Mouse (Mus musculus) forebrain, embryonic 10.5 days (tissue): Measurements from ENCODE around the gene Ptx4. TPM values are rescaled to one million over a fixed set of nuclear protein-coding genes. Genes with fewer than 3 reads are reported as not detected.

ENCODE experiments used
- DNase-seq: peaks from one replicate; pipeline ENCODE4 v3.0.0-alpha.2; 2017; ENCODE audit warnings: low spot score; ENCODE audit errors: extremely low spot score
- H3K27ac ChIP-seq: fragments of 300-500 bp; sonication (generic); 2 replicates; pipeline ENCODE4 v1.5.1; 2016; ENCODE audit warnings: mild to moderate bottlenecking
- H3K27me3 ChIP-seq: fragments of 300-500 bp; sonication (generic); 2 replicates; pipeline ENCODE4 v1.6.1; 2016; ENCODE audit warnings: mild to moderate bottlenecking; ENCODE audit not compliant: poor library complexity, severe bottlenecking
- H3K36me3 ChIP-seq: fragments of 300-500 bp; sonication (generic); replicated peaks from 2 replicates; pipeline ENCODE4 v1.6.1; 2016; ENCODE audit warnings: mild to moderate bottlenecking, moderate library complexity
- H3K4me1 ChIP-seq: fragments of 300-500 bp; sonication (generic); 2 replicates; pipeline ENCODE4 v1.6.1; 2016
- H3K4me3 ChIP-seq: fragments of 300-500 bp; sonication (generic); 2 replicates; pipeline ENCODE4 v1.5.1; 2016; ENCODE audit warnings: mild to moderate bottlenecking, moderate library complexity
- H3K9me3 ChIP-seq: fragments of 300-500 bp; sonication (generic); 2 replicates; pipeline ENCODE4 v1.6.1; 2016; ENCODE audit warnings: mild to moderate bottlenecking, moderate library complexity
- WGBS: fragments of 180-500 bp; shearing (Covaris S2); methylation state at CpG from one replicate; pipeline ENCODE4 v1.1.7; 2016; 5-methylcytosine and 5-hydroxymethylcytosine counted together
- polyA plus RNA-seq: library from polyadenylated mRNA; unstranded; fragments of >200 nt; fragmentation: Nextera tagmentation; extraction: Ambion mirVana; gene quantifications from 2 replicates; pipeline ENCODE4 v1.2.1, GENCODE M21; 2016

Gene Ptx4
- polyA plus RNA-seq, 1 experiment from 2014 or later: 0.30 TPM

- 94% methylated on average over 2 of the region's 2 CpGs for WGBS
- no peak for DNase-seq
- no peaks in the 10 kb centered on the region for H3K4me1 ChIP-seq
- H3K9me3 ChIP-seq: no peaks in the 10 kb centered on the region
- no peak overlapping the region for H3K4me3 ChIP-seq
- H3K27me3 ChIP-seq: no peaks in the 10 kb centered on the region
- H3K36me3 ChIP-seq: no peaks in the 10 kb centered on the region
- no peak overlapping the region for H3K27ac ChIP-seq
Measured at GRCm38 (mm10) chr17:25169706-25170105, 49.1 kb downstream of the Ptx4 start.

- no peak overlapping the region for H3K27ac ChIP-seq
Measured at GRCm38 (mm10) chr17:25172558-25172957, 52.0 kb downstream of the Ptx4 start.

More at GRCm38 (mm10) chr17:25172558-25172957, 52.0 kb downstream of the Ptx4 start:
- Histone ChIP-seq H3K4me1 (peaks cover 8% of the 10 kb centered on the region), H3K9me3 (no peaks in the 10 kb centered on the region), H3K4me3 (no peak overlapping the region), H3K36me3 (no peaks in the 10 kb centered on the region), H3K27me3 (no peaks in the 10 kb centered on the region)
- 80% methylated on average over 3 of the region's 3 CpGs for WGBS
- no peak for DNase-seq

Other genes starting within 250 kb of the Ptx4 start
- gene Nubp2, start 234.4 kb upstream of the Ptx4 start, polyA plus RNA-seq: 81.3 and 82.5 TPM in 2 replicates
- 42.8 and 45.3 TPM in 2 replicates for gene Spsb3, start 234.1 kb upstream of the Ptx4 start, polyA plus RNA-seq
- 30.3 and 30.4 TPM in 2 replicates for gene Eme2, start 225.7 kb upstream of the Ptx4 start, polyA plus RNA-seq
- gene Mrps34, start 225.6 kb upstream of the Ptx4 start, polyA plus RNA-seq: 100 and 103 TPM in 2 replicates
- 50.1 and 51.8 TPM in 2 replicates for gene Nme3, start 224.3 kb upstream of the Ptx4 start, polyA plus RNA-seq
- gene Mapk8ip3, start 183.8 kb upstream of the Ptx4 start, polyA plus RNA-seq: 36.2 and 37.3 TPM in 2 replicates
- 502 and 521 TPM in 2 replicates for gene Jpt2, start 160.1 kb upstream of the Ptx4 start, polyA plus RNA-seq
- 8.1 and 8.4 TPM in 2 replicates for gene Cramp1l, start 105.0 kb upstream of the Ptx4 start, polyA plus RNA-seq
- gene Ift140, start 104.7 kb upstream of the Ptx4 start, polyA plus RNA-seq: 27.0 and 27.4 TPM in 2 replicates
- gene Tmem204, start 37.2 kb upstream of the Ptx4 start, polyA plus RNA-seq: 10.9 and 11.5 TPM in 2 replicates
- 54.6 TPM in 2 replicates for gene Telo2, start 4.8 kb upstream of the Ptx4 start, polyA plus RNA-seq
- gene Clcn7, start 12.6 kb downstream of the Ptx4 start, polyA plus RNA-seq: 24.3 and 24.7 TPM in 2 replicates
- not detected in 2 replicates for gene Ccdc154, start 41.7 kb downstream of the Ptx4 start, polyA plus RNA-seq
- not detected in 2 replicates for gene Gm38655, start 54.7 kb downstream of the Ptx4 start, polyA plus RNA-seq
- gene BC003965, start 63.8 kb downstream of the Ptx4 start, polyA plus RNA-seq: 38.7 and 39.0 TPM in 2 replicates
- 8.0 and 8.3 TPM in 2 replicates for gene Unkl, start 67.6 kb downstream of the Ptx4 start, polyA plus RNA-seq
- 57.2 and 60.0 TPM in 2 replicates for gene Gnptg, start 119.4 kb downstream of the Ptx4 start, polyA plus RNA-seq
- gene Tsr3, start 119.4 kb downstream of the Ptx4 start, polyA plus RNA-seq: 70.2 and 76.1 TPM in 2 replicates
- gene Baiap3, start 135.6 kb downstream of the Ptx4 start, polyA plus RNA-seq: 0.53 and 0.59 TPM in 2 replicates
- 919 and 925 TPM in 2 replicates for gene Ube2i, start 153.9 kb downstream of the Ptx4 start, polyA plus RNA-seq
- not detected in 2 replicates for gene Prss34, start 177.6 kb downstream of the Ptx4 start, polyA plus RNA-seq
- gene Prss28, start 187.9 kb downstream of the Ptx4 start, polyA plus RNA-seq: not detected in 2 replicates
- gene Prss29, start 197.9 kb downstream of the Ptx4 start, polyA plus RNA-seq: not detected in 2 replicates
- gene Tpsab1, start 224.8 kb downstream of the Ptx4 start, polyA plus RNA-seq: not detected in 2 replicates
- gene Tpsb2, start 245.5 kb downstream of the Ptx4 start, polyA plus RNA-seq: not detected in 2 replicates
- not detected in 2 replicates for gene Tpsg1, start 248.5 kb downstream of the Ptx4 start, polyA plus RNA-seq